Mouse (Mus musculus): ENCODE measurements around the gene Rbp3. TPM values are rescaled to one million over a fixed set of nuclear protein-coding genes. Genes with fewer than 3 reads are reported as not detected.
A peak's percentile ranks its signal among the peaks of the same experiment; 100 is the strongest.

The Rbp3 gene
- total RNA-seq (2021), result not detected
- long read RNA-seq, experiment 1, result 0 reads
- long read RNA-seq, experiment 2, result 0 reads

GRCm38 (mm10) chr14:33953761-33954160, at the start of gene Rbp3:
Gene Rbp3 (plus strand): TSS chr14:33954003.
- no peak for DNase-seq

GRCm38 (mm10) chr14:33904851-33905250, 49.0 kb upstream of the Rbp3 start:
- DNase-seq, result no peak

GRCm38 (mm10) chr14:33913727-33914126, 40.1 kb upstream of the Rbp3 start:
- DNase-seq, result peak; percentile 67

GRCm38 (mm10) chr14:33914206-33914605, 39.6 kb upstream of the Rbp3 start:
- DNase-seq, result no peak

- no peak for DNase-seq
Observed at GRCm38 (mm10) chr14:33920727-33921559, 32.9 kb upstream of the Rbp3 start.

- DNase-seq, result no peak
Observed at GRCm38 (mm10) chr14:33922771-33923167, 31.0 kb upstream of the Rbp3 start.

- peak; percentile 42 for DNase-seq
Observed at GRCm38 (mm10) chr14:33923168-33924070, 30.4 kb upstream of the Rbp3 start, which contains the start of gene Gdf10. Gene Gdf10 (plus strand): TSS chr14:33923587.

- DNase-seq, result no peak
Observed at GRCm38 (mm10) chr14:33931853-33932252, 21.9 kb upstream of the Rbp3 start.

- peak; percentile 84 for DNase-seq
Observed at GRCm38 (mm10) chr14:33932935-33933703, 20.7 kb upstream of the Rbp3 start.

GRCm38 (mm10) chr14:33933778-33934317, 20.0 kb upstream of the Rbp3 start:
- DNase-seq, result peak; percentile 66

GRCm38 (mm10) chr14:33939117-33939516, 14.7 kb upstream of the Rbp3 start:
- DNase-seq, result peak; percentile 76

GRCm38 (mm10) chr14:33940739-33941138, 13.1 kb upstream of the Rbp3 start, which contains the start of gene Gdf2:
Gene Gdf2 (plus strand): TSS chr14:33941039.
- DNase-seq, result no peak

GRCm38 (mm10) chr14:33942222-33942621, 11.6 kb upstream of the Rbp3 start:
- no peak for DNase-seq

- DNase-seq, result no peak
Observed at GRCm38 (mm10) chr14:33946125-33946524, 7.7 kb upstream of the Rbp3 start.

- DNase-seq, result no peak
Observed at GRCm38 (mm10) chr14:33952233-33952981, 1.4 kb upstream of the Rbp3 start.

GRCm38 (mm10) chr14:33956055-33956454, 2.3 kb downstream of the Rbp3 start:
- DNase-seq, result no peak

- no peak for DNase-seq
Observed at GRCm38 (mm10) chr14:33958186-33958585, 4.4 kb downstream of the Rbp3 start.

- DNase-seq, result no peak
Observed at GRCm38 (mm10) chr14:33958841-33959240, 5.0 kb downstream of the Rbp3 start.

GRCm38 (mm10) chr14:33959341-33959740, 5.5 kb downstream of the Rbp3 start:
- peak; percentile 36 for DNase-seq

GRCm38 (mm10) chr14:33965675-33966074, 11.9 kb downstream of the Rbp3 start:
- DNase-seq, result no peak

GRCm38 (mm10) chr14:33972679-33973078, 18.9 kb downstream of the Rbp3 start:
- DNase-seq, result no peak

All from gastrocnemius, postnatal 10 days (tissue).